In genomic region chr8:77375999-77376398, GRCm38 (mm10) we compare ENCODE assay signal across 15 mouse cellular contexts.
DNase-seq lines count a peak whose midpoint lies in the region; ATAC-seq lines count a peak whose summit lies in the region.
"Had no signal": no experiment of that assay in that cellular context is flagged by ENCODE, and none has a peak within 500 bp of the region (broad histone marks: within the 10 kb centered on the region; RNA-seq: fewer than 3 reads in every experiment).

No protein-coding gene starts in this region.

- whole genome bisulfite sequencing in embryonic facial prominence, embryonic 12.5 days, result 92% methylated on average over 2 of the region's 2 CpGs
- WGBS in embryonic facial prominence, embryonic 10.5 days, result 93% methylated on average over 2 of the region's 2 CpGs
- 66% methylated on average over 2 of the region's 2 CpGs for WGBS in heart, embryonic 14.5 days
- WGBS in midbrain, embryonic 16.5 days, result 88% methylated on average over 2 of the region's 2 CpGs
- WGBS in midbrain, embryonic 13.5 days, result 93% methylated on average over 2 of the region's 2 CpGs

- ATAC-seq in embryonic facial prominence, embryonic 12.5 days (ENCODE audit: insufficient number of reproducible peaks, insufficient read depth, low FRiP score, low TSS enrichment), result no peak
- ATAC-seq in heart, embryonic 14.5 days (ENCODE audit: insufficient number of reproducible peaks, insufficient read depth, low FRiP score, low read depth), result no peak
- ATAC-seq in midbrain, embryonic 16.5 days, result 0 out of 2 replicates have a peak, but pooled peaks have one; percentile 10
- no peak for ATAC-seq in midbrain, embryonic 13.5 days
- ATAC-seq: activated CD4-positive, CD25-positive, alpha-beta regulatory T cell, adult 4 months; CD4-positive, CD25-positive, alpha-beta regulatory T cell, adult 4 months had no signal

- intact Hi-C loops in heart, postnatal 36 days (cut with DNase I), result no loop called here

- peaks cover 10% of the 10 kb centered on the region; the same call in 1 of the 2 replicates for H3K36me3 ChIP-seq in embryonic facial prominence, embryonic 12.5 days
- H3K36me3 ChIP-seq in embryonic facial prominence, embryonic 10.5 days (replicated peaks), result peaks cover 27% of the 10 kb centered on the region
- peaks cover 41% of the 10 kb centered on the region for H3K36me3 ChIP-seq in heart, embryonic 14.5 days (ENCODE audit: control insufficient read depth, insufficient read depth, low read length)
- no peaks in the 10 kb centered on the region for H3K36me3 ChIP-seq in midbrain, embryonic 16.5 days (ENCODE audit: control insufficient read depth, insufficient read depth, low read length)
- H3K36me3 ChIP-seq in midbrain, embryonic 13.5 days, result no peaks in the 10 kb centered on the region
- H3K36me3 ChIP-seq: forebrain, embryonic 12.5 days; hindbrain, embryonic 13.5 days had no signal

- H3K27me3 ChIP-seq in embryonic facial prominence, embryonic 12.5 days, result no peaks in the 10 kb centered on the region
- H3K27me3 ChIP-seq in embryonic facial prominence, embryonic 10.5 days (replicated peaks; ENCODE audit: low read depth, poor library complexity, severe bottlenecking), result no peaks in the 10 kb centered on the region
- no peaks in the 10 kb centered on the region for H3K27me3 ChIP-seq in heart, embryonic 14.5 days (ENCODE audit: control insufficient read depth, insufficient read depth, low read length)
- no peaks in the 10 kb centered on the region for H3K27me3 ChIP-seq in midbrain, embryonic 16.5 days (ENCODE audit: control insufficient read depth, insufficient read depth, low read depth, low read length)
- H3K27me3 ChIP-seq in midbrain, embryonic 13.5 days, result no peaks in the 10 kb centered on the region
- H3K27me3 ChIP-seq: forebrain, embryonic 12.5 days; hindbrain, embryonic 13.5 days had no signal

- no peak overlapping the region for H3K4me2 ChIP-seq in embryonic facial prominence, embryonic 12.5 days (replicated peaks)
- H3K4me2 ChIP-seq in heart, embryonic 14.5 days (ENCODE audit: low read length), result 0 out of 2 replicates have a peak overlapping the region, but pooled peaks have one; percentile 29
- H3K4me2 ChIP-seq in midbrain, embryonic 16.5 days (ENCODE audit: low read length), result no peak overlapping the region
- H3K4me2 ChIP-seq in midbrain, embryonic 13.5 days (replicated peaks), result no peak overlapping the region
- H3K4me2 ChIP-seq: forebrain, embryonic 12.5 days; hindbrain, embryonic 13.5 days had no signal

- DNase-seq in embryonic facial prominence, embryonic 10.5 days (ENCODE audit: low spot score), result no peak
- no peak for DNase-seq in heart, postnatal 36 days
- DNase-seq in thymus, postnatal 14 days, result no peak
- DNase-seq: B cell, adult 2 months; gastrocnemius, postnatal 14 days had no signal

- peak overlapping the region; percentile 36; the same call in 1 of the 2 replicates for H3K27ac ChIP-seq in embryonic facial prominence, embryonic 12.5 days
- no peak overlapping the region for H3K27ac ChIP-seq in embryonic facial prominence, embryonic 10.5 days (replicated peaks)
- peak overlapping the region; percentile 12 to 13; a peak in 1 of 4 replicates for H3K27ac ChIP-seq in heart, embryonic 14.5 days (replicated peaks in 1 of 2; ENCODE audit: control insufficient read depth in 1 of 2, insufficient read depth in 1 of 2, low read depth in 2 of 2, low read length in 2 of 2)
- H3K27ac ChIP-seq in midbrain, embryonic 16.5 days (ENCODE audit: low read length), result no peak overlapping the region
- no peak overlapping the region for H3K27ac ChIP-seq in midbrain, embryonic 13.5 days
- H3K27ac ChIP-seq: forebrain, embryonic 12.5 days; hindbrain, embryonic 13.5 days; hindbrain, postnatal 0 days had no signal

- no peak overlapping the region for H3K4me3 ChIP-seq in embryonic facial prominence, embryonic 12.5 days
- H3K4me3 ChIP-seq in embryonic facial prominence, embryonic 10.5 days, result no peak overlapping the region
- H3K4me3 ChIP-seq in heart, embryonic 14.5 days (ENCODE audit: control insufficient read depth in 1 of 2, insufficient read depth in 1 of 2, low read depth in 1 of 2, low read length in 2 of 2), result no peak overlapping the region
- H3K4me3 ChIP-seq in midbrain, embryonic 16.5 days (ENCODE audit: low read depth, low read length), result no peak overlapping the region
- no peak overlapping the region for H3K4me3 ChIP-seq in midbrain, embryonic 13.5 days (replicated peaks)
- H3K4me3 ChIP-seq: forebrain, embryonic 12.5 days; hindbrain, embryonic 13.5 days had no signal

- H3K9ac ChIP-seq in embryonic facial prominence, embryonic 12.5 days, result no peak overlapping the region
- no peak overlapping the region for H3K9ac ChIP-seq in heart, embryonic 14.5 days (ENCODE audit: low read length)
- H3K9ac ChIP-seq in midbrain, embryonic 16.5 days (ENCODE audit: low read depth, low read length), result no peak overlapping the region
- no peak overlapping the region for H3K9ac ChIP-seq in midbrain, embryonic 13.5 days (replicated peaks)
- H3K9ac ChIP-seq: forebrain, embryonic 12.5 days; hindbrain, embryonic 13.5 days had no signal

- no peaks in the 10 kb centered on the region for H3K9me3 ChIP-seq in embryonic facial prominence, embryonic 12.5 days
- no peaks in the 10 kb centered on the region for H3K9me3 ChIP-seq in embryonic facial prominence, embryonic 10.5 days
- 0 out of 2 replicates have a peak, but pooled peaks cover 4% of the 10 kb centered on the region for H3K9me3 ChIP-seq in heart, embryonic 14.5 days (ENCODE audit: control insufficient read depth, low read length)
- no peaks in the 10 kb centered on the region for H3K9me3 ChIP-seq in midbrain, embryonic 16.5 days (replicated peaks; ENCODE audit: control insufficient read depth, low read length, poor library complexity, severe bottlenecking)
- no peaks in the 10 kb centered on the region for H3K9me3 ChIP-seq in midbrain, embryonic 13.5 days
- H3K9me3 ChIP-seq: forebrain, embryonic 12.5 days; G1E; hindbrain, embryonic 13.5 days had no signal

- peaks cover 7% of the 10 kb centered on the region for H3K4me1 ChIP-seq in embryonic facial prominence, embryonic 12.5 days
- H3K4me1 ChIP-seq in embryonic facial prominence, embryonic 10.5 days, result peaks cover 4% of the 10 kb centered on the region
- peaks cover 11 to 19% of the 10 kb centered on the region in 2 experiments for H3K4me1 ChIP-seq in heart, embryonic 14.5 days (ENCODE audit: control insufficient read depth in 2 of 2, insufficient read depth in 2 of 2, low read length in 2 of 2)
- H3K4me1 ChIP-seq in midbrain, embryonic 16.5 days (ENCODE audit: control insufficient read depth, insufficient read depth, low read length), result peaks cover 5% of the 10 kb centered on the region; the same call in 1 of the 2 replicates
- peaks cover 14% of the 10 kb centered on the region for H3K4me1 ChIP-seq in midbrain, embryonic 13.5 days (replicated peaks)

Comparison
In these comparisons a context has a peak if more than half of its experiments do, and no peak if none do; other contexts are left out.
1. H3K27ac ChIP-seq: peak in embryonic facial prominence, embryonic 12.5 days (single experiment) and heart, embryonic 14.5 days (2 of 2); none in embryonic facial prominence, embryonic 10.5 days (single experiment), midbrain, embryonic 16.5 days (single experiment) and midbrain, embryonic 13.5 days (single experiment).